Mouse (Mus musculus): Measurements from ENCODE around the gene Rsbn1l.
A peak's percentile ranks its signal among the peaks of the same experiment; 100 is the strongest.

Rsbn1l gene

GRCm38 (mm10) chr5:20956298-20956697 is at the start of gene Rsbn1l:
Gene Rsbn1l (minus strand): TSS chr5:20956398.
- DNase-seq (ENCODE audit: low read depth) = no peak

DNA sequence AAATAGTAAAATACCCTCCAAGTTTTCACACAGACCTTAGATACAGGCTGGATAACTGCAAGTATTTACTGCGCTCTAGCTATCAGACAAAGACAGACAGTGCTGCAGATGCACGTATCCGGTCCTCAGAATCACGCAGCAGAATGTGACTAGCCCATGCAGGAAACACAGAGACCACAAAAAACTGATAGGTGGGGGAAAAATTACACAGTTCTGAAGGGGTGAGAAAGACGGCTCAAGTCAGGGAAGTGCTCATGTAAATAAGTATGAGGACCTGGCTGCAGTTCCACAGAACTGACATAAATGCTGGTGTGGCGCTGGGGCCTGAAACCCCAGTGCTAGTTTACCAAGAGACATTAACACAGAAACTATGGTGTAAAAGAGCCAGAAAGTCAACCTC is 46.5 kb upstream of the Rsbn1l start:
- DNase-seq (ENCODE audit: low read depth) = peak; percentile 79

DNA sequence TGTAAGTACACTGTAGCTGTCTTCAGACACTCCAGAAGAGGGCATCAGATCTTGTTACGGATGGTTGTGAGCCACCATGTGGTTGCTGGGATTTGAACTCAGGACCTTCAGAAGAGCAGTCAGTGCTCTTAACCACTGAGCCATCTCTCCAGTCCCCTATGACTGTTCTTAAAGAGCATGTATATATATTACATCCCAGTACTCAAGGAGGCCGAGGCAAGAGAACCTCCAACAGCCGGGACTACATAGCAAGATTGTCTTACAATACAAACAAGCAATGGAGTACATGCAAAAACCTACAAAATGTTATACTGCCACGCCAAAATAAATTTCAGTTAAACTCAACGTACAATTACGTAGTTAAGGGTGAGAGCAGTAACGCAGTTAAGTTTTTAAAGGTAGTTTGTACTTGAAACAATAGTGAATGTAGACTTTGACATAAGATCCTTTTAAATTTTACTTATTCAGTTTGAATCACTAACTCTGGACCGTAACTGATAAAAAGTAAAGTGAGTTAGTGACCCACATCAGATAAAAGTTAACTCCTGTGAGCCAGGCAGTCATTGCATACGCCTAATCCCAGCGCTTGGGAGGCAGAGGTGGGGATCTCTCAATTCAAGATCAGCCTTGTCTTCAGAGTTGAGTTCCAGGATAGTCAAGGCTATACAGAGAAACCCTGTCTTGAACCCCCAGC is 45.6 kb upstream of the Rsbn1l start:
- DNase-seq (ENCODE audit: low read depth) = no peak

DNA sequence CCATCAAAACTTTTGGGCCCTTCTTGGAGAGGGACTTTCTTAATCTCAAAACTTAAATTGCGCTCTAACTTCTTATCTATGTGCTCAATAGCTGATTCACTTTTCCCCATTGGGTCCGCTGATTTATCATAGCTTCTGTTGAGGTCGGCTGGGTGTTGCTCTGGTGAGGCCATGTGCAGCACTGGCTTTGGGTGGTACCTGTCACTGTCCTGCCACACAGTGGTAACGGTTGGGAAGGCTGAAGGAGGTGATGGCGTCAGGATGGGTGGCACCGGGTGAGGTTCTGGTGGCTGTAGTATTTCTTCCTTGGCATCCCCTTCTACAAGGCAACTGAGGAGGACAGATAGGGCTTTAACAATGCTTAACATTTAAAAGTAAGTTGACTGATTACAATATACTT is 42.2 kb upstream of the Rsbn1l start:
- DNase-seq (ENCODE audit: low read depth) = no peak

GRCm38 (mm10) chr5:20997555-20997954 is 41.4 kb upstream of the Rsbn1l start:
- no peak for DNase-seq (ENCODE audit: low read depth)

GRCm38 (mm10) chr5:20990062-20990809 is 34.0 kb upstream of the Rsbn1l start:
- DNase-seq (ENCODE audit: low read depth) = no peak

DNA sequence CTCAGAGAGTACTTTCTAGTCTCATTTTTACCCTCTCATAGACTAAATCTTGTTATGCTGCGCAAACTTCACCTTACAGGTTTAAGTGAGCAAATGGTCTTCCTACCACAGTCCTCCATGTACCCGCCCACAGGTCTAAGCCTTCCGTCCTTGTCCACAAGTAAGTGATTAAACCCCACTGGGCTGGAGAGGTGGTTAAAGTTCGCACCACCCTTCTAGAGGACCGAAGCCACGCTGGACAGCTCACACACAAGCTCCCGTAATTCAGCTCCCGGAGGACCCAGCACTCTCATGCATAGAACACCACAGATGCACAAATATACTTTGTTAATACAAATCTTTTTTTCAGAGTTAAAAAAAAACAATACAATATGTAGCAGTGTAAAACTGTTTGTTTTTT is 30.1 kb upstream of the Rsbn1l start:
- no peak for DNase-seq (ENCODE audit: low read depth)

DNA sequence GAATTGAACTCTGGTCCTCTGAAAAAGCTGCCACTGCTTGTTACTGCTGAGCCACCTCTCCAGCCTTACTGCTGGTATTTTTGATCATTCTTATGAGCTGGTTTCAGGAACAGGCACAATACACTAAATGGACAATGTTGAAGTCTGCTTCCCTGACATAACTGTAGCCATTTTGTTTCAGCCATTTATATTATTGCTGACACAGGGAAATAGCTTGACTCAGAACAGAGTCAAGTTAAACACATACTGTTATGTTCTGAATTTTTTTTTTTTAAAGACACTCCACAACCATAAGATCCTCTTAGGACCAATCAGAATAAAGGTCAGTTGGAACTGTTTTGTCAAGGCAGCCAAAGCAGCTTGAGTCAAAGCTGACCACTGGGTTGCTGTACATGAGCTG is 27.3 kb upstream of the Rsbn1l start:
- DNase-seq (ENCODE audit: low read depth) = no peak

DNA sequence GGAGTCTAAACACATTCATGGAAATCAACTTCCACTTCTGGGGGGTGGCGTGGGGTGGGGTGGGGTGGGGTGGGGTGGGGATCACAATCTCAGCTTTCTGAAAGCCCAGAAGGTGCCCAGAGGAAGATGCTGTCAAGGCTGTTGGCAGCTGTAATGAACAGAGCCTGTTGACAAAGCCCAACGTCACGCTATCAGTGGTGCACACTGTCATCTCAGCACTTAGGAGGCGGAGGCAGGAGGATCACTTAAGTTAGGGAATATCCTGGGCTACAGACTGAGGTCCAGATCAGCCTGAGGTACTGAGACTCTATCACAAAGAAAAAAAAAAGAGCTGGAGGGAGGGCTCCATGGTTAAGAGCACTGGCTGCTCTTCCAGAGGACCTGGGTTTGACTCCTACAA is 18.5 kb upstream of the Rsbn1l start:
- DNase-seq (ENCODE audit: low read depth) = no peak

GRCm38 (mm10) chr5:20973999-20974398 is 17.8 kb upstream of the Rsbn1l start:
- DNase-seq (ENCODE audit: low read depth) = no peak

- DNase-seq (ENCODE audit: low read depth) = no peak
Observed at GRCm38 (mm10) chr5:20973069-20973468, 16.9 kb upstream of the Rsbn1l start.

DNA sequence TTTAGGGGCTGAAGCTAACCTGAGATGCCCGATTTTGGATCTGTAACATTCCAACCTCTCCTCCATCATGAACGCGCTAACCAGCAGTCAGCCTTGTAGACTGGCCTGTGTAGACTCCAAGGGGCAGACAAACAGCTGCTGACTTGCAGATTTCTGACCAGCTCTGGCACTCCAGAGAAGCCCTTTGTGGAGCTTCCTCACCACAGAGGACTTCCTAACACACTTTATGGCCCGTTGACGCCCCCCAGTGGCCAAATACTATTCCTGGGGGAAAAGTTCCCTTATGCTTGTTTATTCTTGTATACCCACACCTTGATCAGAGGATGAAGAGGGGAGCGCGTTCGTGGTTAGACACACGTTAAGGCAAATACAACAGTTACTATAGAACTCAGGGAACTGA is 12.8 kb upstream of the Rsbn1l start:
- peak; percentile 84 for DNase-seq (ENCODE audit: low read depth)

DNA sequence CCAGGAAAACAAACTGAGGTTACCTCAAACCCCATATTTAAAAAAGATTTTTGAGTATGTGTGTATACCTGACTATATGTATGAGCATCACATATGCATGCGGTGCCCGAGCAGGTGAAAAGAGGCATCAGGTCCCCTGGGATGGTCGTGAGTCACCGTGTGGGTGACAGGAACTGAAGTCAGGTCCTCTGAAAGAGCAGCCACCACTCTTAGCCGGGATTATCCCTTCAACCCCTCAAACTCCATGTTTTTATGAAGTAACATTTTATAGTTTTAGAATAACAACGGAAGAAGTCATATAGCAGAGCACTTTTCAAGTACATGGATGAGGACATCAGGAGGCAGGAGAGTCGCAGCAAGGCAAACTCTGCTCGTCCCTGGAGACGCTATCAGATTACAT is 12.3 kb upstream of the Rsbn1l start:
- no peak for DNase-seq (ENCODE audit: low read depth)

DNA sequence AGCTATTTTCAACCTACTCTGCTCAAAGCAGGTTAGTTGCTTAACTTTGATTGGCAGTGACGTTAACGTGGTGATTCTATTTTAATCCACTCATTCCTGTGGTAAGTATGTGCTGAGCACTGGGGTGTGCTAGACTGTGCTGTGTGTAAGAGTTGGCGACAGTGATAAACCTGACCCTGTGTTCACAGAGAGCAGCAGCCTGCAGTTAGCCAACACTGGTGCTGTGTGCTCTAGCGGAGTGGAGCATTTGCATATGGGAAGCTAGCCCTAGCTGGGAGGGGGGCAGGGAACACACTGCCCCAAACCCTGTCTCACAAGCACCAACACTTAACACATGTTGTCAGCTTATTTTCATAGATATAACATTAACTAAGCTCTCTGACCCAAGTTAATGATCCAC is 11.7 kb upstream of the Rsbn1l start:
- DNase-seq (ENCODE audit: low read depth) = peak; percentile 43

GRCm38 (mm10) chr5:20964446-20964845 is 8.2 kb upstream of the Rsbn1l start:
- no peak for DNase-seq (ENCODE audit: low read depth)

DNA sequence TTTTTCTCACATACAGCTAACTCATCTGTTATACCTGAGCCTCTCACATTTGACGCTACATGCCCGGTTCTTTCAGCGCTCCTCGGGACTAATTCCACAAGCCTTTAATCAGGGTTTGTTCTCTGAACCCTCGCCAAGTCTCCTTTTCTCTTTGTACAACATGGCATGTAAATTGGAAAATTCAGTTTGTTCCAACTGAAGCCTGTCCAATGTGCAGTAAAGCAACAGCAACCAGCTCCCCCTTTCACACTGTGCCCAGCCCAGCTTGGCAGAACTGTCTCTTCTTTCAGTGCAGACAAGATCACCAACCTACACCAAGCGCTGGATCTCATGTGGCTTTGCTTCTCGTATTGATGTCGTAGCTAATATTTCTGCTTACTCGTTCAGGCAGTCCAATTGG is 7.1 kb upstream of the Rsbn1l start:
- DNase-seq (ENCODE audit: low read depth) = no peak

DNA sequence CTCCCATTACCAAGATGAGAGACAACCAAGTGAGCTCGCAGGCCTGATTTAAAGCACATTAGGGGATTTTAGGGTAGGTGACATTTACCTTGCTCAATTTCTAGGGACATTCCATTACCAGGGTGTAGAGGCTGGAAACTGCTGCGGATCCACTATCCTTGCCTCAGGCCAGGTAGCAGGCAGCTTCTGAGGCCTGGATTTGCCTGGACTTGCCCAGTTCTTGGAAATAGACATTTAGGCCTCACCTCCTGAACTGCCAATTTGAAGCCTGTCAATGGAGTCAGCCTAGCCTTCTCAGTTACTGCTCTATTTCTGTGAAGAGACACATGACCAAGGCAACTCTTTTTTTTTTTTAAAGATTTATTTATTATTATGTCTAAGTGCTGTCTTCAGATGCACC is 4.7 kb upstream of the Rsbn1l start:
- no peak for DNase-seq (ENCODE audit: low read depth)

- DNase-seq (ENCODE audit: low read depth) = peak; percentile 78
Observed at GRCm38 (mm10) chr5:20955114-20955835, 923 bp downstream of the Rsbn1l start.

DNA sequence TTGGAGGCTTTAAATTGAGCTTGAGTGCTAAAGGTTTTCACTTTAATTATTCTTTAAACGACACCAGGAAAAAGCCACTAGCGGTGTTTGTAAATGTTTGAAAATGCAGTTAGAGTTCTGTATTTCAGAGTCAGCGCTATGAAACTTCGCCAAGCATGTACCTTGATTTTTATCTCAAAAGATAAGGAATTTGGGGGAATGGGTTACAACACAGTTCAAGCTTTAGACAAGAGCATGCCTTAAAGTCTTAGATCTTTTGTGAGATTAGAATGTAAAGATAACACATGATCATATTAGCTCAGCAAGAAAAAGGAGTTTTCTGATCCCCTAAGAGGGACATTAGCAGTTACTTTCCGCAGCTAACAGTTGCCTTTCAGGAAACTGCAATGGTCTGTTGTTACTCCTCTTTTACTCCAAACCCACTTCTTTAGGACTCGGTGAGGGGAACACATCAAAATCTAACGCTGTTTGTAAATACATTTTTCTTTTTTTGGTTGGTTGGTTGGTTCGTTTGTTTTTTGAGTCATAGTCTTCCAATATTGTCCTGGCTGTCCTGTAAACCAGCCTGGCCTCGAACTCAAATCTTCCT is 3.8 kb downstream of the Rsbn1l start:
- no peak for DNase-seq (ENCODE audit: low read depth)

DNA sequence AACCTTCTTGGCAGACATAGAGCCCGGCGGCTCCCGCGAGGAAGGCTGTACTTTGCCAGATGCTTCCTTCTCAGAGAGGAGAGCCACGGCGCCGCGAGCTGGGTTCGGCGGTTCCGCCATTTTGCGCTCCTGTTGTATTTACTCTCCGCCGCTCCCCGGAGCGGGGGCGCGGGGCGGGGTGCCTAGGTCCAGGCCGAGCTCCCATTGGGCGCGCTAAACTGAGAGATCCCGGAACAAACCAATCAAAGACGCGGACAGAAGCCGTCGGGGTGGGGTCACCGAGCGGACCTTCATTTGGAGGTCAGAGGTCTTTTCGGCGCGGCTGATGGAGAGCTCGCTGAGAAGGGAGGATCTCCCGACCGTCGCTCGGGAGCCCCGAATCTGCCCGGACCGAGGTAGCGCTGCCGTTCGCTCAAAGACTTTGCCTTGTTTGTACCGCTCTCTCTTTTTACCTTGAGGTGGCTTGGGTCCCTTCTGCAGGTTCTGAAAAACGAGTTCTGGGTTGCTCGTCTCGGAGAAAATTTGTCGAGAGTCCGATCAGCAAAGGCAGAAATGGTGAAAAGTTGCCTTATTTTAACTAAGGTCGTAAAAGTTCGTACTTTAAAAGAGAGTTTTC is 4.4 kb downstream of the Rsbn1l start:
- peak; percentile 97 for DNase-seq (ENCODE audit: low read depth)

GRCm38 (mm10) chr5:20950855-20951650 is 5.1 kb downstream of the Rsbn1l start:
- peak; percentile 58 for DNase-seq (ENCODE audit: low read depth)

- DNase-seq (ENCODE audit: low read depth) = peak; percentile 77
Observed at GRCm38 (mm10) chr5:20950516-20950854, 5.7 kb downstream of the Rsbn1l start.

Measured in induced T-regulatory cell, adult 2 months (primary cell).